Mouse (Mus musculus): Measurements from ENCODE around the gene Col9a3.

The Col9a3 gene

DNA sequence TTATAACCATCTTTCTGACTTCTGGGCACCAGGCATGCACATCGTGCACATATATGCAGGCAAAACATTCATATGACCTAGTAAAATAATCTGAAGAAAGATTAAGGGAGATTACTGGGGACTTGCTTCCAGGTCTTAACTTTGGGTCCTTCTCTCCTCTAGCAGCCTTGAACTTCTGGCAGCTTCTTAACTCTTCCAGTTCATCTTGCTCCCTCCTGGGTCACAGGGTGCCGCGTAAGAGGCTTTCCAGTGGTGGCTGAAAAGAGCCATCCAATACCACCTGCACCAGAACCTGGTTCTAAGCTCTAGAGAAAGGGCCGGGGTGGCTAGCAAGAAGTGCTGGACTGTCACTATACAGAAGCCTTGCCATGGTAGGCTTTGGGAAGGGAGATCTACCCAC lies at the start of gene Col9a3:
Col9a3 (plus strand) TSS at position 301 of the 400 bp plus-strand sequence.
- DNase-seq (ENCODE audit: low read depth, low spot score): no peak

DNA sequence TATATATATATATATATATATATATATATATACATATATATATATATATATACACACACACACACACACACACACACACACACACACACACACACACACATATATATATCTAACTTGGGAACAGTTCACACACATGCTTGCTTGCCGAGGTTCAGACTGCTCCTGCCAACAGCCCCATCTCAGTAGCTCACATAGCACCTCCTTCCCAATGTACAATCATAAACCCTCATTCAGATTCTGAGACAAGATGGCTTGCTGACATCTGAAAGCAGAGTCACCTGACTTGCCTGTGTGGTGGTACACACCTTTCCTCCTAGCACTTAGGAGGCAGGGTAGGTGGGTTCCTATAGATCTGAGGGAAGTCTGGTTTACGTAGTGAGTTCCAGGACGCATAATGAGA lies 45.2 kb upstream of the Col9a3 start:
- no peak for DNase-seq (ENCODE audit: low read depth, low spot score)

DNA sequence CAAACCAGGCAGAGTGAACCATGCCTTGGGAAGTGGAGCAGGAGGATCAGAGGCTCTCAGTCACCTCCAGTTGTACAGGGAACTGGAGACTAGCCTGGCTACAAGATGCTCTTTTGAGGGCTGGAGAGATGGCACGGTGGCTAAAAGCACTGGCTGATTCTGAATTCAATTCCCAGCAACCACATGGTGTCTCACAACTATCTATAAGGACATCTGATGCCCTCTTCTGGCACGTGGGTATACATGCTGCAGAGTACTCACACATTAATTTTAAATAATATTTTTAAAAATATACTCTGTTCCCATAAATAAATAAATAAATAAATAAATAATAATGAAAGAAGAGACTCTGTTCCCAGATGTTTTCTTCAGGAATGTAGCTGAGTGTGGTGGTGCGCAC lies 42.4 kb upstream of the Col9a3 start:
- peak; percentile 47 for DNase-seq (ENCODE audit: low read depth, low spot score)

DNA sequence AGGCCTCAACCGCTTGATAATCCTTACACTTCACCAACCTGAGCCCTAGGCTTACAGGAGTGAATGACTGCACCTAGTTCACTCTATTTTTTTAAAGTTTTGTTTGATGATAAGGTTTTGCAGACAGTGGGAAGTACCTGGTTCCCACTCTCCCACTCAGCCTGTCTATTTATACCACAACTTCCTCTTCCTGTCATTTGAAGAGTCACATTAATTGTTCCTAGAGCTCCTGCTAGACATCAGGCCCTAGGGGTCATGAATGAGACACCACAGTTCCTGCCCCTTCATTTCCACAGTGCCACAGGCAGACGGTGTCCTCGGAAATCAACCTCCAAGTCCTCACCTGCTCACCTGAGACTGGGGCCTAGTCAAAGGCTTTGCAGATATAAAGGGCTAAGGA lies 41.1 kb upstream of the Col9a3 start:
- no peak for DNase-seq (ENCODE audit: low read depth, low spot score)

DNA sequence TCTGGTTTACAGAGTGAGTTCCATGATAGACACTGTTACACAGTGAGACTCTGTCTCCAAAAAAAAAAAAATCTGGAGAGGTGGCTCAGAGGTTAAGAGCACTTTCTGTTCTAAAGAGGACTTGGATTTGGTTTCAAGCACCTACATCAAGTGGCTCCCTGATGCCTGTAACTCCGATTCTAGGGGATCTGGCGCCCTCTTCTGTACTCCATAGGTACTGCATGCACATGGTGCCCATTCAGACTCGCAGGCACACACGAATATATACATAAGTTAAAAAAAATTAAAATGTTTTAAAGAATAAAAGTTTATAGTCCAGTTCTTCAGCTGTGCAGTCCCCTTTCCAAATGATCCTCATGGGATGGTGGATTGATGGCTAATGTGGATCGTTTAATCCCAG lies 37.3 kb upstream of the Col9a3 start:
- no peak for DNase-seq (ENCODE audit: low read depth, low spot score)

DNA sequence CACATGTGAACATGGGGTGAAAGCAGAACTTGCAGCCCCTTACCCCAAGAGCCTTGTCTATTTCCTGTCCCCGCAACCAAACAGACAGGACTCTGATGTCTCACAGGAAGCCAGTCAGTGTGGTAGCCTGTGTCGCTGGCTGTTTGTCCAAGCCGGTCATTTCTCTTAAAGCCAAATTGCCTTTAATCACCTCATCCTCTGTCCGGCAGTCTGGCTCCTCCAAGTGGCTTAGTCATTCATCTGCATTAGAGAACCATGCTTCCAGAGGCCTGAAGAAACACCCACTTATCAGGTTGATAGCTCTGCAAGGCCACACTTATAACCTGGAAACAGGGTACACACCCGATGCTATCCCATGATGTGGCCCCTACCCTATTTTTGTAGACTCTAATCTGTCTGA lies 35.4 kb upstream of the Col9a3 start:
- peak; percentile 37 for DNase-seq (ENCODE audit: low read depth, low spot score)

DNA sequence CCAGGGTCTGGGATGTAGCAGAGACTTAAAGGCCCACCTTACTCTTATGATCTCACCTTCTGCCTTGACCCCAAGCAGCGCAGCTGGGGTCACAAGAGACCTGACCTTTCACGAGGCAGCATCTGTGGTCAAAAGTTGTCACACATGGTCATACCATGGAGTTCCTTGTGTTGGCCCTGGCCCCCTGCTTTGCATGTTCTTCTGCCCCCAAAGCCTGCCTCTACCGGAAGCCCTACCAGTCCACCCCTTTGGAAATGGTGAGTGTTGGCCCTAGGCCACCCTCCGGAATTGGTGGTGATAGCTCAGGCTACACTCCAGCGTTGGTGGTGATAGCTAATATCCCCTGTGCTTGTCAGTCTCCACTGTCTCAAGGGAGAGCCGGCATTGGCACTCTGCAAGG lies 34.3 kb upstream of the Col9a3 start:
- no peak for DNase-seq (ENCODE audit: low read depth, low spot score)

DNA sequence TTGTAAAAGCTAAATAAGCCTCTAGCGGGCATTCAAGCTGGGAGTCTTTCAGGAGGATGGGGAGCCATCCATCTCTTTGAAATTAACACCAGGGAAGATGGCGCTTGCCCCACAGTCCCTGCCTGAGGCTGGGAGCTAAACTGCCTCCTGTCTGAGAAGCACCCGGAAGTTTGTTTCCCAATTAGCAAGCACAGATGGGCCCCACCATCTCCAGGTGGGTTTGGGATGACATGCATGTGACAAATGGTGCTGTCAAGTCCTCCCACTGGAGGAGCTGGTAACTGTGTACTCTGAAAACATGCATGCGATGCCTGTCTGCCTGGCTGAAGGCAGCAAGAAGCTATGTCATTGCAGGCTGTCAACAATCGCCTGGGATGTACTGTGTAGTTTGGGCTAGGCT lies 33.7 kb upstream of the Col9a3 start:
- DNase-seq (ENCODE audit: low read depth, low spot score): no peak

DNA sequence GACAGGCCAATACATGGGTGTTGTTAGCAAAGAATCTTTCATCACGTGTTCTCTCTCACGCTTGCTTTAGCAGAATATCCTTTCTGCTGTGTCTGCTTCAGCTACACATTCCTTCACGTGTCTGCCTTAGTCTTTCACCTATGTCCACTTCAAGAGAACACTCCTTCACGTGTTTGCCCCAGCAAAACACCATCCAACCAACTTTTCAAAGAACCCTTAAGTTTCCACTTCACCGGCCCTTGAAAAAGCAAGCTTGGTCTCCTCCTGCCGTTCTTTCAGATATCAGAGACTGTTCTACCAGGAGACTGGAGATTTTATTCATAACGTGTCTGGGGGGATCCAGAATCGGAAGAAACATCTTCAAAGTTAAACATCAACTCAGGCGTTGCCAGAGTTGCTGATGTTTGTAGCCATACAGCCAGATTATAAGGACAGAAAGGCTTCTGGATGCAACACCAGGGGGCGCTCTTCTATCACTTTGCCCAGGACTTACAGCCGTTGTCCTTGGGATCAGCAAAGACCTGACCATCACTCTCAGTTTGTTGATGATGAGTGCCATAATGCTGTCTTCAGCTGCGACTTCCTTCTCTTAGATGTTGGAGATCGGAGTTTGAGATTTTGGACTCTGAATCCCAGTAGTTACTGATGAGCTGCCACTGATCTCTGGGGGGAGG lies 31.2 kb upstream of the Col9a3 start:
- DNase-seq (ENCODE audit: low read depth, low spot score): peak; percentile 85

DNA sequence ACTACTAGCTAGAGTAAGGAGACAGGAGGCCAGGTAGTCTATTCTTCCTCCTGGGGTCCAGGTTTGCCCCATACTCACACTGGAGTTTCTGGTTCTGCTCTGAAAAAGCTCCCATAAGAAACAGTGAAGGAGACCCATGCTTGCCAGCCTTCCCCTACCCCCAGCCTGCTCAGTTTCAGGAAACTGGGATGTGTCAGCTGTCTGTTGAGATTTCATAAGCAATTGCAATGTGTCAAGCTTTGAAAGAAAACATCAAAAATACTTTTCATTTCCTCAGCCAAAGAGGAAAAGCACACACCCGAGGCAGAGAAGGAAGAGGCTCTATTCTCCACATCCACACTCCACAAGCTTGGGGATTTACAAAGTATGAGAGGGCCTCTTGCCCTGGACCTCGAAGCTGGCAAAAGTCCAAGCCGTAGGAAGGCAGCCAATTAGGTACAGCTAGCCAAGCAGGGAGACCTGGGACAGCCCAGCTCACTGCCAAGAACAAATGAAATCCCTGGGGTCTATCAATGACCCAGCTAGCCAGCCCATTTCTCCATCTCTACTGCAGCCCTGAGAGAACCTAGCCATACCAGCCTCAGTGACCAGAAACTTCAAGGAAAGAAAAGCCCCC lies 28.5 kb upstream of the Col9a3 start:
- DNase-seq (ENCODE audit: low read depth, low spot score): peak; percentile 27

DNA sequence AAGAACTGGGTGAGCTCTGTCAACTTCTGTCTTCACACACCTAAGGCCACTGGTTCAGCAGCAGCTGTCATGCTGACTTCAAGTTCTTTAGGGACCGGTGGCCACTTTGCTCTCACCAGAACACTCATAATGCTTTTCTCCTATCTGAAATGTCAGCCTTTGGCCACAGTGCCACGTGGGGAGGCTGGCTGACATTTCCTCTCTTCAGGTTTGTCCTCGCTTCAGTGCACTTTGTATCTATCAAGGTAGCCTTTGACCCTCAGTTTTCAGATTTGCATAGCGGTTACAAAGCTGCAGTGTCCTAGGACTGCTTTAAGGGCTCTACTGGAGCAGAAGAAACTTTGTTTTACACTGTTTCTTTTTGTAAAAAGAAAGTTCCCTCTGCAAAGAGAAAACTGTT lies 21.1 kb upstream of the Col9a3 start:
- no peak for DNase-seq (ENCODE audit: low read depth, low spot score)

DNA sequence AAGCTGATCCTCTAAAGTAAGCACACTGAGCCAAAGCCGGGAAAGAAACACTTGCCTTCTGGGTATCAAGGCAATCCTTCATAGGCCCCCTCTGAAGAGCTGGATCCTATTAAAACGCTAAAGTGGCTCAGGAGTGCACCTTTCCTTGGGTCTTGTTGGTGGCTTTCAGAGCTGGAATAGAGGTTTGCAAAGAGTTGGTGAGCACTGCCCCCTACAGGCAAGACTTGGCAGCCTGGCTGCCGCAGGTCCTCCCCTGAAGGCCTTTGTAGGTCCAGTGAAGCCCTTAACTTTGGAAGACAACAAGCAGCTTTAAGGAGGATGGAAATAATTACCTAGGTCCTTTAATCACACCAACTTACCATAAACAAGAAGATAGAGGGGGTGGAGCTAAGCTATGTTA lies 18.9 kb upstream of the Col9a3 start:
- peak; percentile 85 for DNase-seq (ENCODE audit: low read depth, low spot score)

DNA sequence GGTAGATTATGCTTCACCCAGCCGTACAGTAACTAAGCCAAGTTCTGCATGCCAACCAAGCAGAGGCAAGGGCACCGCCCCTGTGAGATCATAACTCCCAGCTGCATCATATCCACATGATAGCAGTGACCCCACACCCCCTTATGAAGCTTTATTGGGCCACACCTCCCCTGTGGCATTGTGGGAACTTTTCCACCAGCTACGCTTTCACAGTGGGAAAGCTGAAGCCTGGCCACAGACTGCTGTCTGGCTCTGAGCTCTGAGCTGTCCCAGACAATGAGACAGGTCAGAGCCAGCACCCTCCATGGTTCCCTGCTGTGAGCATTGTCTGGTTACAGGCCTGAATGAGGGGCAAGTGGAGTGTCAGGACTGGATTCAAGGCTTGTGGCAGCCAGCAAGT lies 16.6 kb upstream of the Col9a3 start, which contains the start of gene Mrgbp:
Mrgbp (plus strand) TSS at position 303 of the 400 bp plus-strand sequence.
- DNase-seq (ENCODE audit: low read depth, low spot score): no peak

DNA sequence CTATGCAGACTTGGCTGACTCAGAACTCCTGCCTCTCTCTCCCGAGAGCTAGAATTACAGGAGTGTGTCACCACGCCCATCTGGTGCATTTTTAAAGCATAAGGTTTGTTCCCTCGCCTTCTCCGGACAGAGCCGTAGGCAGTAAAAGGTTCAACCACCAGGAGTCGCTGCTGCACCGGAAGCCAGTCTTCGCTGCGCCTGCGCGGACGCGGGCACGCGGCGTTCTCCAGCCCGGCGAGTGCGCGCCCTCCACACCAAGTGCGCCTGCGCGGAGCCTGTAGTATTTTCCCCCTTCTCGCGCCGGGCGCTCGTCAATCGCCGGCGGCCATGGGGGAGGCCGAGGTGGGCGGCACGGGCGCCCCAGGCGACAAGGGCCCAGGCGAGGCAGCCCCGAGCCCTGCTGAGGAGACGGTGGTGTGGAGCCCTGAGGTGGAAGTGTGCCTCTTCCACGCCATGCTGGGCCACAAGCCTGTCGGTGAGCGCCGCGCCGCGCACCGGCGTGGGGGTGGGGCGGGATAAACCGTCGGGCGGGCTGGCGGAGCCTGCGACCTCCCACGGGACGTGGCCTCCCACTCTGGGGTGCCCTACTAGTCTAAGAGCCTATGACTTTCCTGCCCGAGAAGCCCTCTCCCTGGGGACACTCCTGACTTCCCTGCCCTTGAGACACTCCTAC lies 15.0 kb upstream of the Col9a3 start:
- peak; percentile 97 for DNase-seq (ENCODE audit: low read depth, low spot score)

DNA sequence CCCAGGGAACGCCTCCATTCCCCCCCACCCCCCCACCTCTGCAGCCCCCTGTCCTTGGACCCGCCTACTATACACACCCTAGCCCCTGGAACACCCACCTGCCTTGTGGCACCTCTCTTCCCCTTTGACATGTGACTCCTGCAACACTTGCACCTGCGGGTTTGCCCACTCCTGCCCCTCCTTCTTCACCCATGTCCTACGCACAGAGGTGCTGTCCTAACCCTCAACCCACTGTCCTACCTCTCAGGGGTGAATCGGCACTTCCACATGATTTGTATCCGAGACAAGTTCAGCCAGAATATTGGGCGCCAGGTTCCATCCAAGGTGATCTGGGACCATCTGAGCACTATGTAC lies 14.5 kb upstream of the Col9a3 start:
- DNase-seq (ENCODE audit: low read depth, low spot score): no peak

DNA sequence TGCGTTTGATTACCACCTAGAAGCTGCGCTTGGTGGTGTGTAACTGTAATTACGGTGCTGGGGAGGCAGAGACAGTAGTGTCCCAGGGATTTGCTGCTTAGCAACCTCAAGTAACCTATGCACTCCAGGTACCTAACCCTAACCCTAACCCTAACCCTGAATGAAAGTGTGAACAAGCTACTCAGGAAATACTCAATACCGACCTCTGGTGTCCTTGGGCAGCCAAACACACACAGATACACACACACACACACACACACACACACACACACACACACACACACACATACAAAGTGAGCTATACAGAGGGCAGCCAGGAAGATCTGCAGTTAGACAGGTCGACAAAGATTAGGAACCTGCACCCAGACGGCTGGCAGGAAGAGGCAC lies 8.9 kb upstream of the Col9a3 start:
- no peak for DNase-seq (ENCODE audit: low read depth, low spot score)

DNA sequence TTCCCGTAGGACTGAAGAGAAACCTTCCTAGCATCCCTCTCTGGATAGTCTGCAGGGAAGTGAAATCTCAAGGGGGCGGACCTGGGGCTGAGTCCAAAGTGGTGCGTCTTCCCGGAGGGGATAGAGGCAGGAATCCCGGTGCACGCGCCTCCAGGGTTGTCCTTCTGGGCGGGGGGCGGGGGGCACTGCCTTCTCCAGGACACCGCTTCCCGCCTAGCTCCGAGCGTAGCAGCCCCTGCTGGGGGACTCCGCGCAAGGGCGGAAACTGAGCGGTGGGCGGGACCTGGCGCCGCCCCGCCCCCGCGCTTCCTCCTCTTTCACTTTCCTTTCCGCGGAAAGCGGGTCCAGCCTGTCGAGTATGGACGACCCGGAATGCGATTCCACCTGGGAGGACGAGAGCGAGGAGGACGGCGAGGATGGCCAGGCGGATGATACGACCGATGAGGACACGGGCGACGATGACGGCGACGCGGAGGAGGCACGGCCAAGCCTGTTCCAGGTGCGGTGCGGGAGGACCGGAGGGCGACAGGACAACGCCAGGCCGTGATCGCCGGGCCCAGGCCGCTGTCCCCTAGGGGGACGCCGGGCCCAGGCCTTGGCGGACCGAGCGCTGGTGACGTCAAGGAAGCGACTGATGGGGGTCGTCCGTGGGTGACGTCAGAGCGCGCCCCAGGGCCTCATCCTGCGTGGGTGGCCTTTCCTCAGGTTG lies 8.3 kb upstream of the Col9a3 start, which contains the start of gene Ogfr:
Ogfr (plus strand) TSS at position 123 of the 709 bp plus-strand sequence.
- DNase-seq (ENCODE audit: low read depth, low spot score): peak; percentile 87

DNA sequence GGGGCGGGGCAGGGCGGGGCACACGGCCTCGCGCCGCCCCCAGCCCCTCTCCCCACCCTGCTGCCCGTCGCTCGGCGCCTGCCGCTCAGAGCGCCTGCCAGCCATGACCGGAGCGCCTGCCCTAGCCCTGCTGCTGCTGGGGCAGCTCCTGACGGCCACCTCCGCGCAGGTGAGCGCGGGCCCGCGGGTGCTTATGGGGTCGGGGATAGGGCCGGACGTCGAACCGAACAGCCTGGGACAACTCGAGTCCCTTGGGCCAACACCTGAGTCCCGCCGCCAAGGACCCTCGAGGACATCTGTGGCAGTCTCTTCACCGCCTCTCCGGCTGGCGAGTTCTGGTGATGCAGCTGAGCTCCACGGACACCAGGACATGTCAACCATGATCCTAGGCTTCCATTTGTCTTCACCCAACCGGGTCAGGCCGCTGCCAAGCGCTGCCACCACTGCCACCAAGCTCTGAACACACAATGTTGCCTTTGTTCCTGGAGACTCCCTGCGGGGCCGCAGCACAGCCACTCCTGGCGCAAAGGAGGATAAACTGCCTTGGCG lies 641 bp downstream of the Col9a3 start:
- peak; percentile 69 for DNase-seq (ENCODE audit: low read depth, low spot score)

DNA sequence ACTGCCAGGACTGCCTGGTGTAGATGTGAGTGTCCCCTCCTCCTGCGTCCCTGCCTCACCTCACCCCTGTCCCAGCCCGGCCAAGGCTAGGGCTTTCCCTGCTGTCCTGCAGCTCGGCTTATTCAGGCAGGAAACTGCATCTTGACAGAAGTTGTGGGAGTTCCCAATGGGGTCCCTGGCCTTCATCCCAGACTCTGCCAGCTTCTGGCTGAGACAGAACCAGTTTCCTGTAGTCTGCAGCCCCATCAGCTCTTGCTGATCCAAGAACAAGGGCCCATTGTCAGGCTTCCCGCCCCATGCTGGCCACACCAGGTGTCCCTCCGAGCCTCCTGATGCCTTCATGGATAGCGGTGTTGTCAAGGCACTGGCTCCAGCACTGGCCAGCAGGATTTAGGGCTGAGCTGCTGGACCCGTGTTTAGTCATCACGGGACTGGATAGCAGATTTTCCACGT lies 3.0 kb downstream of the Col9a3 start:
- peak; percentile 83 for DNase-seq (ENCODE audit: low read depth, low spot score)

DNA sequence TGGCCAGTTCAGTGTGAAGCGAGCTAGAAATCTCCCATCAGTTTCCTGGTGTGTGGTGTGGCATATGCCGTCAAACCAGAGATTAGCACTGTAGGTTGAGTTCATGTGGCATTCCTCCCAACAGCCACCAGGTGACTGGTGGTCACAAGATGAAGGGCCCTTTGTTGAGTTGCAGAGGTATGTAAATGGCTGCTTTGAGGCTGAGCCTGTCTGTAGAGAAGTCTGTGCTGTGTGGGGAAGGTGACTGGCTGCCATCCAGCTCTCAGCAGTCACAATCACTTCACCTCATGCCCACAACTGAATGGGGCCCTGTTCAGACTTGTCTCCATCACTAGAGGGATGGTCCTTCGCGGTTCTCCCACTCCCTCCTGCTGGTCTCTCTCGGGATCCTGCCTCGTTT lies 7.2 kb downstream of the Col9a3 start:
- DNase-seq (ENCODE audit: low read depth, low spot score): no peak

DNA sequence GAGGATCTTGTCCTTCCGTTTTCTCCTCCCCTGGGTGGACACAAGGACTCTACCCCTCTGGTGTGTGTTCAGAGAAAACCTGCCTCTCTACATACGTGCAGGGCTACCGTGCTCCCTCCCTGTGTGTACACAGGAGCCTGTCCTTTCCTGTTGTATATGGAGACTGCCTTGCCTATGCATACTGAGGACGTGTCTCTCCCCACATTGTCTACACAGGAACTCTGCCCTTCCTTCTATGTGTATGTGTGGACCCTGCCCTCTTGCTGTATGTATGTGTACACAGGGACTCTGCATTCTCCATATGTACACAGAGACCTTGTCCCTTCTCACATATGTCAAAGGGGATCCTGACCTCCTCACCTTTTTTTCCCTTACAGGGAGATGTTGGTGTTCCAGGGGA lies 12.7 kb downstream of the Col9a3 start:
- DNase-seq (ENCODE audit: low read depth, low spot score): no peak

DNA sequence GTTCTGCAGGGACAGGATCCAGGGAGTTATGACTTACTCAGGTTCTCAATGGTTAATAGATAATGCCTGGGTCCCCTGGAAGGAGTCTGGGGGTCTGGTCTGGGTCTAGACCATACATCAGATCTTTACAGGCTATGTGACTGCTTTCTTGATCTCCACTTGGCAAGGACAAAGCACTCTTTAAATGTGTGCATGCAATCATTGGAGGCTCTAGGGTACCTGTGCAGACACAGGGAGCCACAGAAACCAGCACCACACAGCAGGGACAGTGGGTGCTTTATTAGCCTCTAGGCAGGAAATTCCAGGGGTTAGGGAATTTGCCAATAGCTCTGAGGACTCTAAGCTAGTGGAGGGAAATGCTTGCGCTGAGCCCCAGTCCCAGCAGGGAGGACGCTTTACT lies 14.3 kb downstream of the Col9a3 start:
- no peak for DNase-seq (ENCODE audit: low read depth, low spot score)
